Mouse (Mus musculus) bone marrow macrophage, adult 2 months (primary cell): ENCODE data around the gene Plcb4.

Experiments
- CTCF ChIP-seq: IDR thresholded peaks from 2 replicates; pipeline ENCODE4 v1.5.1; 2012; ENCODE audit warnings: low read depth, mild to moderate bottlenecking, low read length, moderate library complexity
- POLR2A ChIP-seq: IDR thresholded peaks from 2 replicates; pipeline ENCODE4 v1.6.1; 2012; ENCODE audit warnings: mild to moderate bottlenecking, low read depth, low read length, borderline replicate concordance

DNA sequence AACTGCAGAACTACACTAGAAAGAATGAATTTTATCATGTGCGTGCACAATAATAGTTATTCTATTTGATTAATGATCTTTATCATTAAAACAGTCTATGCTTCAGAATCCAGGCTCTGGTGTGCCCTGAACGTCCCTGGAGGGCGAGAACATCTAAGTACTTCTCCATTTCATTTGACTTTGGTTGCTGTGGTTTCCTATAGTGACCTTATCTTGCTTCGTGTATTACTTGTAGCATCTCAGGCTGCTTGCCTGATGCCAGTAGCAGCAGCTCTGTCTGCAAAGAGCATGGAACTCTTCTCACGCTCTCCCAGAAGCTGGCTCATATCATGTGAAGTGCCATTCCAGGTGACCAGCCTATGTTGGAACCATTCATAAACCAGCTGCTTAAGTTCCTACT lies 137.9 kb downstream of the Plcb4 start:
- no peak for TF ChIP-seq POLR2A
- TF ChIP-seq CTCF, result no peak
